Mouse (Mus musculus): ENCODE results near the gene Sost. TPM values are rescaled to one million over a fixed set of nuclear protein-coding genes. Genes with fewer than 3 reads are reported as not detected.

Sost gene
- 0.10 and 0.12 TPM in 2 replicates for polyA plus RNA-seq (2015; fragmentation: Nextera tagmentation; extraction: Ambion mirVana)

DNA sequence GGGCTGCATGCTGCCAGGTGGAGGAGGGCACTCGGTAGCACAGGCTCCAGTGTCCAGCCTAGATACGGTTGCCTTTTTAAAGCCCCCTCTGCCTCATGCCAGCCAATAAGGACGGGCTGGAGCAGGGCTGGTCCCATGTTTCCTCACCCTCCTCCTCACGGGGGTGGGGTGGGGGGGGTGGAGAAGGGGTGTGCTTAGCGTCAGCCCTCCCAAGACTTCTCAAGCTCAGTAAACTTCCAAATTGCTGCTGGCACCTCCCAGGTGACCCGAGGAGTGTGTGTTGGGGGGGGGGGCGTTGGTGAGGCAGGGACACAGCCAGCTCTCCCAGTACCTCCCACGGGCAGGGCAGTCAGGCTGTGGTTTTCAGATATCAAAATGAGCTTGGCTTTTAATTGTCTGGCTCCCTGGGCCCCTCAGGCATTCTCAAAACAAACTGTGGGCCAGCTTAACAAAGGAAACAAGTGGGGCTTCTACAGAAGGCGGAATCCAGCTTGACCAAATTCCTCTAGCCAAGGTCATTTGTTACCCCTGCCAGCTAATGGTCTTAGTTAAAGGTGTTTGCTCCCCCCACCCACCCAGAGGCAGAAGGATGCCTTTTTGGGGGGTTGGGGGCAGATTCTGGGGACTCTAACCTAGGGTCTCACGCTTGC, at the start of gene Sost:
TSS of gene Sost (minus strand) at position 51 of the 650 bp plus-strand sequence.
- Histone ChIP-seq H3K4me2 (ENCODE audit: low read length) (no peak within 1 kb of the TSS), H3K36me3 (ENCODE audit: control insufficient read depth, insufficient read depth, low read length) (no peaks in the 10 kb centered on the region), H3K9ac (ENCODE audit: low read depth, low read length) (no peak within 1 kb of the TSS), H3K9me3 (ENCODE audit: control insufficient read depth, low read length) (no peaks in the 10 kb centered on the region), H3K4me3 (ENCODE audit: low read length) (no peak within 1 kb of the TSS), H3K27me3 (replicated peaks; ENCODE audit: control insufficient read depth, insufficient read depth, low read length) (peaks cover 26% of the 10 kb centered on the region), H3K27ac (ENCODE audit: low read depth, low read length) (no peak within 1 kb of the TSS), H3K4me1 (ENCODE audit: control insufficient read depth, insufficient read depth, low read depth, low read length) (peaks cover 11% of the 10 kb centered on the region)
- no peak for ATAC-seq
- WGBS: 27% methylated on average over 10 of the region's 10 CpGs

DNA sequence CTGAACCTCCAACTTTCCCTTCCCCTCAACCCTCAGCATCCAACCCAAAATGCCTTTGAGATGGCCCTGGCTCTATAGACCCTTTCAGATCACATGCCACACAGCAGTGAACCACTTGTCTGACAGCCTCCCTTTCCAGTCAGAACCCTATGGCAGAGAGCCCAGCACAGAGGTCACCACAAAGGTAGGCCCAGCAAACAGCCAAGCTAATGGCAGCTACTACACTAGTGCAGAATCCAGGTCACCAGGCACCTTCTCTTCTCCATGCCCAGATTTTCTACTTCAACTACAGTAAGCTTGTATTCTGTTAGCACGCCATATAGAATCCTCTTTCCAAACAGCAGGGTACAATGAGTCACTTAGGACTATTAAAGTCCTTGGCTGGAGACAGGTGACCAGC, 49.3 kb upstream of the Sost start:
- peaks cover 13% of the 10 kb centered on the region for H3K36me3 ChIP-seq (ENCODE audit: control insufficient read depth, insufficient read depth, low read length)
- H3K9me3 ChIP-seq (ENCODE audit: control insufficient read depth, low read length): no peaks in the 10 kb centered on the region
- no peak overlapping the region for H3K9ac ChIP-seq (ENCODE audit: low read depth, low read length)
- H3K4me3 ChIP-seq (ENCODE audit: low read length): no peak overlapping the region
- no peak overlapping the region for H3K27ac ChIP-seq (ENCODE audit: low read depth, low read length)
- 88% methylated on average over 1 of the region's 1 CpGs for WGBS
- H3K4me2 ChIP-seq (ENCODE audit: low read length): no peak overlapping the region
- no peaks in the 10 kb centered on the region for H3K27me3 ChIP-seq (replicated peaks; ENCODE audit: control insufficient read depth, insufficient read depth, low read length)
- H3K4me1 ChIP-seq (ENCODE audit: control insufficient read depth, insufficient read depth, low read depth, low read length): no peaks in the 10 kb centered on the region
- ATAC-seq: no peak

DNA sequence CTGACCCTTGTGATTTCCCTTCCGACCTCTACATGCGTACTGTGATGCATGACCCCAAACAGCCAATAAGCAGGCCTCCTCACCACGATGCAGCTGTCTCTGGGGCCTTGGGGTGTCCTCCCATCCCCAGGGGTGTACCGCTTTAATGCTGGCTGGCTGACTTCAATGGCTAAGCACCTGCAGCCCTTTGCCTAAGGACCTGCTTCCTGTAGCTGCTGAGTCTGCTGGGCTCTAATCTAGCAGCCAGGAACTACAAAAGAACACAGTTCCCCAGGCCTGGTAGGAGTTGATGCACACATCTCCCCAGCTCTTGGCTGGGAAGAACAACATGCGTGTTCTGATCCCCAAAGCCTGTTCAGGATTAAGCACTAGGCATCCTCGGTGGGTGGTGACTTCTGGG, 48.7 kb upstream of the Sost start:
- Histone ChIP-seq H3K4me2 (ENCODE audit: low read length) (no peak overlapping the region), H3K27ac (ENCODE audit: low read depth, low read length) (no peak overlapping the region), H3K4me1 (ENCODE audit: control insufficient read depth, insufficient read depth, low read depth, low read length) (peaks cover 3% of the 10 kb centered on the region), H3K4me3 (ENCODE audit: low read length) (no peak overlapping the region), H3K27me3 (replicated peaks; ENCODE audit: control insufficient read depth, insufficient read depth, low read length) (no peaks in the 10 kb centered on the region), H3K36me3 (ENCODE audit: control insufficient read depth, insufficient read depth, low read length) (peaks cover 13% of the 10 kb centered on the region), H3K9me3 (ENCODE audit: control insufficient read depth, low read length) (no peaks in the 10 kb centered on the region), H3K9ac (ENCODE audit: low read depth, low read length) (no peak overlapping the region)
- 64% methylated on average over 6 of the region's 6 CpGs for WGBS
- ATAC-seq: no peak

DNA sequence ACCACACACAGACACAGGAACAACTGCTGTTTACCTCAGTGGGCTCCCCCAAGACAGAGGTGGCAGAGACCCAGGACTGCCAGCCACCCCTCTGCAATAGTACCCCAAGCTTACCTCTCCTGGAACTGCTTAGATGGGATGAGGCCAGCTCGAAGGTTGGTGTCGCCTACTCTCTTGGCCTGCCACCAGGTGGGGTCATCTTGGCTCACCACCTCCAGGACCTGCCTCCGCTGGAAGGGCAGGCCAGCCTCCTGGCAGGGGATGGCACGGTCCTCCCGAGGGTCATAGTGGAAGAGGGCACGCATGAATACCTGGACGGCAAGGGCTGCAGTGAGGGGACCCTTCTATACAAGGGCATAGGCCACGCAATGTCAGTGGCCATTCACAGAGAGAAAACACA, 46.4 kb upstream of the Sost start:
- no peak for ATAC-seq
- Histone ChIP-seq H3K9me3 (ENCODE audit: control insufficient read depth, low read length) (no peaks in the 10 kb centered on the region), H3K4me3 (ENCODE audit: low read length) (no peak overlapping the region), H3K27me3 (replicated peaks; ENCODE audit: control insufficient read depth, insufficient read depth, low read length) (no peaks in the 10 kb centered on the region), H3K4me2 (ENCODE audit: low read length) (no peak overlapping the region), H3K27ac (ENCODE audit: low read depth, low read length) (no peak overlapping the region), H3K36me3 (ENCODE audit: control insufficient read depth, insufficient read depth, low read length) (peaks cover 16% of the 10 kb centered on the region), H3K9ac (ENCODE audit: low read depth, low read length) (no peak overlapping the region), H3K4me1 (ENCODE audit: control insufficient read depth, insufficient read depth, low read depth, low read length) (peaks cover 9% of the 10 kb centered on the region)
- WGBS: 87% methylated on average over 8 of the region's 8 CpGs

DNA sequence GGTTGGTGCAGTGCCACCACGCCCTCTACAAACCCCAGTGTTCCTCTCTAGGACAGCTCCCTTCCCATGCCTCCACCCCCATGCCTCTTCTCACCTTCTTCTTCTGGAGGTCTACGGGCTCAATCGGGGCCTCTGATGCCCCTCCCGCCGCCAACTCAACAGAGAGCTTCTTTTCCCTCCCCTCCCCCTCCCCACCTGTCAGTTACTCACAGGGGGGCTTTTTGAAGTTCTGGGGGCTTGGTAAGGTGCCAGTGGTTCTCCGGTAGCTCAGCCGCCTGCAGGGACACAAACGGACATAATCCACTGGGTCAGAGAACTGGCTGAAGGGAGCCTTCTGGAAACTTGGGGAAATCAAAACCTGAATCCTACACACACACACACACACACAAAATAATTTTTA, 44.7 kb upstream of the Sost start:
- Histone ChIP-seq H3K4me2 (ENCODE audit: low read length) (no peak overlapping the region), H3K27ac (ENCODE audit: low read depth, low read length) (no peak overlapping the region), H3K4me3 (ENCODE audit: low read length) (no peak overlapping the region), H3K27me3 (replicated peaks; ENCODE audit: control insufficient read depth, insufficient read depth, low read length) (no peaks in the 10 kb centered on the region), H3K4me1 (ENCODE audit: control insufficient read depth, insufficient read depth, low read depth, low read length) (peaks cover 9% of the 10 kb centered on the region), H3K9me3 (ENCODE audit: control insufficient read depth, low read length) (no peaks in the 10 kb centered on the region), H3K9ac (ENCODE audit: low read depth, low read length) (no peak overlapping the region), H3K36me3 (ENCODE audit: control insufficient read depth, insufficient read depth, low read length) (peaks cover 19% of the 10 kb centered on the region)
- ATAC-seq: no peak
- 71% methylated on average over 8 of the region's 8 CpGs for WGBS

DNA sequence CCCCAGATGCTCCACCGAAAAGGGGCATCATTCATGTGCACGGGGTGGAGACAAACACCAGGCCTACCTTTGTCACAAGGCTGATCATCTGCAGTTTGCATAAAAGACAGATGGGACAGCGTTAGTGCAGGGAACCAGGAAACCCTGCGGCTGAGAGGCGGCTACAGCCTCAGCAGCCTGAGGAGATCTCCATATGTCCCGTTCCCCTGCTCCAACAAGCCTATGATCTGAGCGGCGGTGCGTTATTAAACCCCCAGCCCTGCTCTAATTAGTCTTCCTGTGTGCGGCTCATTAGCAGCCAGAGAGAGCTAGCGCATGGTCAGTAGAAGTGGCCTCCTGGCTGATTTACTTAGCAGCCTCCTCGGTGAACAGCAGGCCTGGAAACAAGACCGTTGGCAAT, 43.3 kb upstream of the Sost start:
- Histone ChIP-seq H3K27me3 (replicated peaks; ENCODE audit: control insufficient read depth, insufficient read depth, low read length) (no peaks in the 10 kb centered on the region), H3K36me3 (ENCODE audit: control insufficient read depth, insufficient read depth, low read length) (peaks cover 19% of the 10 kb centered on the region), H3K4me2 (ENCODE audit: low read length) (no peak overlapping the region), H3K9ac (ENCODE audit: low read depth, low read length) (no peak overlapping the region), H3K27ac (ENCODE audit: low read depth, low read length) (peak overlapping the region; percentile 83), H3K9me3 (ENCODE audit: control insufficient read depth, low read length) (no peaks in the 10 kb centered on the region), H3K4me1 (ENCODE audit: control insufficient read depth, insufficient read depth, low read depth, low read length) (peaks cover 9% of the 10 kb centered on the region), H3K4me3 (ENCODE audit: low read length) (no peak overlapping the region)
- WGBS: 32% methylated on average over 13 of the region's 13 CpGs
- ATAC-seq: peak; percentile 88

DNA sequence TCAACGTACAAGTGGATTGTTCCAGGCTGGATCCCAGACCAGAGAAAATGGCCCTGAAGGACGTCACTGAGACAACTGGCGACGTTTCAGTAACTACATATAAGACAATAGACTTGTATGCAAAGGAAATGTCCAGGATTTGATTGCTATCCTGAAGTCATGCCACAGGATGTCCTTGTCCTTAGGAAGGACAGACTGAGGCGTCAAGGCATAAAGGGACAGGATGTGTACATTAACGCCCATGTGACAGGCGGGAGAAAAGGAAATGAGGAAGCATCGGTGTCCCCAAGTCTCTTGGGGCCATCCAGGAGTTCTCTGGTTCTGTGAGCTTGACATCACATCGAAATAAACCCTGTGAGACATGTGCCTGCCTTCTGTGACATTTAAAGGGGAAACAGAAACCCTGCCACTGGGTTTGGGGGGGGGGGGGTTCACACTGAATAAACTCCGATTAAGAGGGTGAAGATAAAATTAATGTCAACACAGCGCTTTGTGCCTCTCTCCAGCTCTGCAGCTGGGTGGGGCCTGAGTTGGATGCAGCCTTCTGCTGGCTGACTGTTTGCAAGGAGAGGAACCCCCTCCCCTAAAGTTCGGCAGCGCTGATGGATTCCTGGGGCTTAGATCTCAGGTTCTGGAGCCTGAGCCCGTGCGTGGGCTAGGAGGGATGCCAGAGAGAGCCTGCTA, 42.3 kb upstream of the Sost start:
- Histone ChIP-seq H3K4me3 (ENCODE audit: low read length) (no peak overlapping the region), H3K4me1 (ENCODE audit: control insufficient read depth, insufficient read depth, low read depth, low read length) (peaks cover 9% of the 10 kb centered on the region), H3K9me3 (ENCODE audit: control insufficient read depth, low read length) (no peaks in the 10 kb centered on the region), H3K27ac (ENCODE audit: low read depth, low read length) (peak overlapping the region; percentile 83), H3K27me3 (replicated peaks; ENCODE audit: control insufficient read depth, insufficient read depth, low read length) (no peaks in the 10 kb centered on the region), H3K4me2 (ENCODE audit: low read length) (no peak overlapping the region), H3K36me3 (ENCODE audit: control insufficient read depth, insufficient read depth, low read length) (peaks cover 22% of the 10 kb centered on the region), H3K9ac (ENCODE audit: low read depth, low read length) (no peak overlapping the region)
- ATAC-seq: no peak
- WGBS: 76% methylated on average over 15 of the region's 15 CpGs

DNA sequence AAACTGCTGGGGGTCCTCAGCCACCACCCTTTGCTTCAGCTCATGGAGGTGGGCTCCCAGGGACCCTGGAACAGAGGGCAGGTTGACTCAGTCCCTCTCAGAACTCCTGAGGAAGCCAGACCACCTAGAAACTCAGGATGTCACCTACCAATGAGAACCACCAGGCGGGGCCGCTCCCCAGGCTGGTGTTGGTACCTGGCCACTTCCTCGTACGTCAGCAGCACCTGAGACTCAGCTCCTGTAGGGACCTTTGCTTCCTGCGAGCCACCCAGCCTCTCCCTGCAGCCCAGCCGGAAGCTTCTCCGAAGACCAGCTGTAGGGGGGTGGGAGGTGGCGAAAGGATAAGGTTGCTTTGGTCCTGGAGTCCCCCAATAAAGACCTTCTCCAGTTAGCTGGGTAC, 41.6 kb upstream of the Sost start:
- Histone ChIP-seq H3K9ac (ENCODE audit: low read depth, low read length) (no peak overlapping the region), H3K36me3 (ENCODE audit: control insufficient read depth, insufficient read depth, low read length) (peaks cover 22% of the 10 kb centered on the region), H3K4me3 (ENCODE audit: low read length) (no peak overlapping the region), H3K4me2 (ENCODE audit: low read length) (no peak overlapping the region), H3K27ac (ENCODE audit: low read depth, low read length) (no peak overlapping the region), H3K4me1 (ENCODE audit: control insufficient read depth, insufficient read depth, low read depth, low read length) (peaks cover 9% of the 10 kb centered on the region), H3K9me3 (ENCODE audit: control insufficient read depth, low read length) (no peaks in the 10 kb centered on the region), H3K27me3 (replicated peaks; ENCODE audit: control insufficient read depth, insufficient read depth, low read length) (no peaks in the 10 kb centered on the region)
- WGBS: 92% methylated on average over 8 of the region's 8 CpGs
- no peak for ATAC-seq

DNA sequence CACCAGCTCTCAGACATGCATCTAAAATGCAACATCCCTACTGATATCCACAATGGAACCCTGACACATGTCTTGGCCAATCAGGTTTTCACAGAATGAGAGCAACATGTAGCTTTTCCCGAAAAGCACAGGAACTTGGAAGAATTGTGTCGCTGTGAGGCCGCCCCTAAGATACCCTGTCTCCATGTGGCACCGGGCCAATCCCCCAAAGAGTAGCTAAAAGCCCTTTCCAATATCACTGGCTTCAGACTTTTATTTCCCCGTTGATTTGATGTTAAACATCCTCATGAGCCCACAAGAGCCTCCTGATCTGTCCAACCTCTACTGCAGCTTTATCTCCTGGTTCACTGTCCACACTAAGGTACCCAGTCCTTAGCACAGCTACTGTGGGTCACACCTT, 39.9 kb upstream of the Sost start:
- peaks cover 18% of the 10 kb centered on the region for H3K36me3 ChIP-seq (ENCODE audit: control insufficient read depth, insufficient read depth, low read length)
- H3K4me2 ChIP-seq (ENCODE audit: low read length): no peak overlapping the region
- WGBS: 69% methylated on average over 5 of the region's 5 CpGs
- H3K9me3 ChIP-seq (ENCODE audit: control insufficient read depth, low read length): no peaks in the 10 kb centered on the region
- no peak for ATAC-seq
- no peak overlapping the region for H3K9ac ChIP-seq (ENCODE audit: low read depth, low read length)
- H3K4me1 ChIP-seq (ENCODE audit: control insufficient read depth, insufficient read depth, low read depth, low read length): peaks cover 9% of the 10 kb centered on the region
- H3K4me3 ChIP-seq (ENCODE audit: low read length): no peak overlapping the region
- H3K27ac ChIP-seq (ENCODE audit: low read depth, low read length): no peak overlapping the region
- no peaks in the 10 kb centered on the region for H3K27me3 ChIP-seq (replicated peaks; ENCODE audit: control insufficient read depth, insufficient read depth, low read length)
